Mouse (Mus musculus): ENCODE data around the gene Gm6337.
"Not testable (repeated sequence)": the region's sequence is repeated elsewhere in the genome, so short reads cannot be mapped to it uniquely, and the experiment has no call there.

Gm6337 gene

GRCm38 (mm10) chr14:6058167-6058566 is at the start of gene Gm6337:
Gene Gm6337, minus strand, starts transcription at chr14:6058267.
- not testable (repeated sequence) for DNase-seq

GRCm38 (mm10) chr14:6107500-6107899 is 49.4 kb upstream of the Gm6337 start:
- not testable (repeated sequence) for DNase-seq

GRCm38 (mm10) chr14:6093842-6094241 is 35.8 kb upstream of the Gm6337 start, which contains the start of gene Gm8206:
Gene Gm8206, minus strand, starts transcription at chr14:6093942.
- not testable (repeated sequence) for DNase-seq

Measured in kidney, adult 18-20 months (tissue).